Mouse (Mus musculus): ENCODE data around the gene Tcp10c. TPM values are rescaled to one million over a fixed set of nuclear protein-coding genes. Genes with fewer than 3 reads are reported as not detected.
"Not testable (repeated sequence)": the region's sequence is repeated elsewhere in the genome, so short reads cannot be mapped to it uniquely, and the experiment has no call there.

Gene Tcp10c
- total and polyA plus RNA-seq, 3 experiments = not detected

DNA sequence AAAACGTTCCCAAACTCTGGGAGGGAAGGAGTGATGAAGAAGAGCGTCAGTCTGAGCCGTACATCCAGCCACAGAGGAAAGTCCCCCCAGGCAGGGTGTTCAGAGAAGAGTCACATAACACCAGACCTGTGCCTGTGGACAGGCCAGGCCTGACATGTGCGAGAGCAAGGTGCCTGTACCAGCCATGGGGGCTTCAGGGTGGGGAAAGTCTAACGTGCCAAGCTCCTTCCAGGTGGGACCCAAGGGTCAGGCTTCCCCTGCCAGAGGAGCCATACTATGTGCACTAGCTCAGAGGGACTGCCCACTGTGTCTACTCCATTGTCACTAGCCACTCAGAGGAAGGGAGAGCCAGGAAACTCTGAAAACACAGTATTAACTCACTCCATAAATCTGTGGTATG lies 71.3 kb downstream of the Tcp10c start:
- H3K27me3 ChIP-seq (ENCODE audit: control insufficient read depth in 1 of 2, insufficient read depth in 2 of 2, low read length in 2 of 2); DNase-seq (ENCODE audit: low read depth, low spot score); H3K36me3 ChIP-seq (ENCODE audit: control insufficient read depth in 1 of 2, insufficient read depth in 2 of 2, low read length in 2 of 2); H3K79me2 ChIP-seq (ENCODE audit: control insufficient read depth, insufficient read depth, low read length, poor library complexity); H3K4me3 ChIP-seq (ENCODE audit: control insufficient read depth in 1 of 2, insufficient read depth in 1 of 2, low read depth in 2 of 2, low read length in 2 of 2); H3K27ac ChIP-seq (ENCODE audit: control insufficient read depth, low read depth, low read length); H3K9me3 ChIP-seq (replicated peaks; ENCODE audit: insufficient read depth, low read length); H3K9ac ChIP-seq (ENCODE audit: control insufficient read depth, low read depth, low read length, poor library complexity, severe bottlenecking); H3K4me1 ChIP-seq (ENCODE audit: control insufficient read depth in 1 of 2, insufficient read depth in 2 of 2, low read length in 2 of 2): not testable (repeated sequence)

DNA sequence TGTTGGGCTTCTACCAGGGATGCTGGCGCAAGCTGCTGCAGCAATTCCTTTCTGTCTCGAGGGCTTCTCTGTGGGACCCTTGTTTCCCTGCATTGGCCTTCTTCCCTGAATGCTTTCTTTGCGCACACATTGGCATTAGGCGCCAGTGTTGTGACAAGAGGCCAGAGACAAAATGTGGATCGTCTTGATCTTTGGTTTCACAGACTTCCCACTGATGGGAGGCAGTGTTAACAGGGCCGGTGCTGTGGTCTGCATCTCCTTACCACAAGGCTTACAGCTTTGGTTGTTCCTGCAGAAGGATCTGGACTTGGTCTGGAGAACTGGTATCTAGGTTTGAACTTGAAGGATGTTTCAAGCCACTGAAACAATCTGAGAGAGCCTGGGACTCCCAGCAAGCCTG lies 72.1 kb downstream of the Tcp10c start:
- H3K9ac ChIP-seq (ENCODE audit: control insufficient read depth, low read depth, low read length, poor library complexity, severe bottlenecking); H3K79me2 ChIP-seq (ENCODE audit: control insufficient read depth, insufficient read depth, low read length, poor library complexity); H3K4me1 ChIP-seq (ENCODE audit: control insufficient read depth in 1 of 2, insufficient read depth in 2 of 2, low read length in 2 of 2); H3K36me3 ChIP-seq (ENCODE audit: control insufficient read depth in 1 of 2, insufficient read depth in 2 of 2, low read length in 2 of 2); DNase-seq (ENCODE audit: low read depth, low spot score); H3K9me3 ChIP-seq (replicated peaks; ENCODE audit: insufficient read depth, low read length); H3K27ac ChIP-seq (ENCODE audit: control insufficient read depth, low read depth, low read length); H3K27me3 ChIP-seq (ENCODE audit: control insufficient read depth in 1 of 2, insufficient read depth in 2 of 2, low read length in 2 of 2); H3K4me3 ChIP-seq (ENCODE audit: control insufficient read depth in 1 of 2, insufficient read depth in 1 of 2, low read depth in 2 of 2, low read length in 2 of 2): not testable (repeated sequence)

Other genes with a start within 250 kb of the Tcp10c start
- not detected in 2 replicates for gene Unc93a, start 222.8 kb upstream of the Tcp10c start, total RNA-seq (2012; rRNA removed)
- gene Unc93a, start 222.8 kb upstream of the Tcp10c start, polyA plus RNA-seq (2012; ENCODE audit: insufficient read depth in 1 of 2, insufficient read length in 2 of 2, low read depth in 1 of 2, low replicate concordance in 2 of 2, missing spikeins in 1 of 2) = not detected
- gene Smok2a, start 133.4 kb upstream of the Tcp10c start, total RNA-seq (2012; rRNA removed) = not detected in 2 replicates
- not detected for gene Smok2a, start 133.4 kb upstream of the Tcp10c start, polyA plus RNA-seq (2012; ENCODE audit: insufficient read depth in 1 of 2, insufficient read length in 2 of 2, low read depth in 1 of 2, low replicate concordance in 2 of 2, missing spikeins in 1 of 2)
- gene Smok2b, start 124.3 kb upstream of the Tcp10c start, total RNA-seq (2012; rRNA removed) = not detected in 2 replicates
- gene Smok2b, start 124.3 kb upstream of the Tcp10c start, polyA plus RNA-seq (2012; ENCODE audit: insufficient read depth in 1 of 2, insufficient read length in 2 of 2, low read depth in 1 of 2, low replicate concordance in 2 of 2, missing spikeins in 1 of 2) = not detected

Data from MEL (cell line).